Mouse (Mus musculus) adrenal gland, postnatal 36 days (tissue): ENCODE measurements around the gene Zfp804b. TPM values are rescaled to one million over a fixed set of nuclear protein-coding genes. Genes with fewer than 3 reads are reported as not detected.
"Not testable (repeated sequence)": the region's sequence is repeated elsewhere in the genome, so short reads cannot be mapped to it uniquely, and the experiment has no call there.

Experiments used
- DNase-seq, 2 experiments: peaks; one replicate each; pipeline ENCODE4 v3.0.0; 2021; ENCODE audit warnings: mixed read lengths in 1 of 2
- long read RNA-seq, 2 experiments: library from polyadenylated mRNA; stranded (forward); transcript quantifications; one replicate each; pipeline ENCODE4 v2.0.0; 2021; ENCODE audit warnings: borderline sequencing depth in 2 of 2
- total RNA-seq, 2 experiments: library from RNA; stranded (reverse); gene quantifications; 2 replicates each; pipeline ENCODE4 v1.2.3; 2021

Zfp804b gene
- total RNA-seq: not detected
- long read RNA-seq, experiment 1: 0 reads
- long read RNA-seq, experiment 2: 0 reads

DNA sequence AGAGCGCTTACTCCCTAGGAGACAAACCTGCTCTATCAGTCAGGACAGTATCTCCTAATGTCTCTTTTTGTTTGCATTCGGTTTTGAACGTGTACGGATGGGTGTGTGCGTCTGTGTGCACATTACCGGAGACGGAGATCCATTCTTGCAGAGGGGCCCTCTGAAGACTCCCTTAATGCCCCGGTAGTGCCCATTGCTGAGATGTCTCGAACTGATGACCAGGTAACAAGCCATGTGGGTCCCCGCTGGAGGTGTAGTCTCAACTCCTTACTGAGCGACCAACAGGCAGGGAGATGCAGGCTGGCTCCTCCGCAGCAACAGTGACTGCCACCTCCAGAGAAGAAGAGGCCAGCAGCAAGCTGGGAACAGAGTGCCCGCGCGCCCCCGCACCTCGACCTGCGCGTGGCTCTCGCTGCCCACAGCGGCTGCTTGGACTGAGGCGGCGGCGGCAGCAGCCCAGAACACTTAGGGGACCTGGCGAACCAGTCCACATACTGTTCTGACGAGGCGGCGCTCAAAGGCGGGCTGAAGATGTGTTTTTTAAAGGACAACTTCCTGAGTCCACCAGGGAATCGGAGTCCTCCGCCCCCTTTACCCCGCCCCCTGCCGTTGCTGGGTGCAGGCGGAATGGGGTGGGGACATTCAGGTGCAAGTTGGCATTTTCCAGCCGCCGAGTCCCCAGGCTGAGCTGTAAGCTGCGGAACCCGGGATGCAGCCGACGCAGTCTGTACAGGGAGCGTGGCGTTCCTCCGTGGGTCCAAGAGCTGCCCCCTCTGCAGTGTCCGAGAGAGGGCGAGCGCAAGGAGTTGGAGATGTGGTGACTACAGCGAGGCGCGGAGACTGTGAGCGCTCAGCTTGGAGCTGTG is at the start of gene Zfp804b:
Zfp804b (minus strand) TSS at position 612 of the 866 bp plus-strand sequence.
- peak; percentile 1 to 22 for DNase-seq

DNA sequence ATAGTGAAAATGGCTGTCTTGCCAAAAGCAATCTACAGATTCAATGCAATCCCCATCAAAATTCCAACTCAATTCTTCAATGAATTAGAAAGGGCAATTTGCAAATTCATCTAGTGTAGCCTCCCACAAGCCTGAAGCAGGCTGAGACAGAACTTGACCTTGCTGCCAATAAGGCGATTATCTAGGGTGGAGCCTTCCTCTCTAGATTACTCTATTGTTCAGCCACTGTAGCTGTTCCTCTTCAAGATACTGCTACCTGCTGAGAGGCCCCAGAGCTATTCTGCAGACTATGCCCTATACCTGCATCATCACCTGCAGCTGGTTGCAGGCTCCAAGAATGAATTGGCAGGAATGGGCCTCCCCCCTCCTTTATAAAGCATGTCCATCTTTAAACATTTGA is 20.1 kb upstream of the Zfp804b start:
- DNase-seq: not testable (repeated sequence)

DNA sequence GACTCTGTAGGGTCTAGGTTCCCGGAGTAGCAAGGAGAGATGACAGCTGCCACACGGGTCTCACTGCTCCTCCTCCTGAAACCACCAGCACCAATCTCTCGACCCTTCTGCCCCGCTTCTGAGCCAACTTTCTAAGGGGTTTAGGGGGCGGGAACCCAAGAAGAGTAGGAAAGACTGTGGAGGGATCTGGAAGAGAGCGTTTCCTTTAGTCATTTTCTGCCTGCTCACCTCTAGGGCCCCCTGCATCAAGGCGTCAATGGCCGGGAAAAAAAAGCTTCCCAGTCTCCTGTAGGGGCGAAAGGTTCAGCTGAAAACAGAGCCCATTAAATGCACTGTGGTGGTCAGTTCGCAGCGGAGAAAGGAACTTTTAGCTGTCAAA is 444 bp upstream of the Zfp804b start:
- no peak for DNase-seq

DNA sequence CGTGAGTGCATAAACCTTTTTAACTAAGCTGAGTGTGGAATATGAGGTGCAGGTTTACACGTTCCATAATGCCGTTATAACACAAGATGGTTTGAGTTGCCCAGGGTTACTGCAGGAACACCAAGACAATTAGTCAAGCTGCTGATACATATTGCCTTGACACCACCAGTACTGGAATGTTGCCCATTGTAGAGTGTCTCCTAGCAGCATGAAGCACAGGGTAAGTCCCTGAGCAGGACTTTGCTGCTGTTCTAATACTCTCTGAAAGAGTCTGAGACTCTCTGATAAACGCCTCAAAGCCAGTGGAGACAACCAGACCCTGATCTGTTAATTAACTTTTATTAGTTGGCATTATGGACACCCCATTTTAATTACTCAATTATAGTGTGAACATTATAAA is 19.0 kb downstream of the Zfp804b start:
- DNase-seq: no peak

DNA sequence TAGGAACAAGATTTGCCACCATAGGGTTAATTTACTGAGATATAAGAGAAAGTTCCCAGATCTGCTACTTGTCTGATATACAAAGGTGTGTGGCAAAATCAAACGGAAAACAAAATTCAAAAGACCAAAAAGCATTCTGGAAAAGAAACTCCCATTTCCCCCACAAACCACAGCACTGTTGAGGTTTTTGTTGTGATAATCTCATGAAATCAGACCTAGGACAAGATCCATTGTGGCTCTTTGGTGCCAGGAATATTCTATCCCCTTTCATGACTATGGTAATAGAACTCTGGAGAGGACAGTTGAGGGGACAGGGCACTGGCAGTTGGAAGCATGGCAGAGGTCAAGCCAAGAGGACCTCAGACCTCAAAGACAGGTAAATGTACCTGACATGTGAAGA is 40.7 kb downstream of the Zfp804b start, which contains the start of gene Tex47:
Tex47 (plus strand) TSS at position 301 of the 400 bp plus-strand sequence.
- DNase-seq: no peak

DNA sequence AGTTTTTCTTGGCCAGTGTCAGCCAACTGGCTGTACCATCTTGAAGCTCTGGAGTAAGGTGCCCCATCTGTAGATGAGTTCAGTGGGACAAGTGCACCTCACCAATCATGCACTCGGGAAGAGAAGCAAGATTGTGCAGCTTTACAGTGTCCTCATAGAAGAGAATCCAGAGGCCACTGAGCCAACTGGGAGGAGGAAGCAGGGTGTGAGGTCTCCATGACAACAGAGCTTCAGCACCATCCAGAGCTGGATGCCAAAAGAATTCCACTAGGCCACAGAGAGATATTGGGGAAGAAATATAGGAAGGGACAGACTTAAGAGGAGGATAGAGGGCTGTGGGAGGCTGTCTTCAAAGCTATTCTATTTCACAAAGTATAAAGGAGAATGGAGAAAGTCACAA is 41.6 kb downstream of the Zfp804b start:
- DNase-seq: no peak

DNA sequence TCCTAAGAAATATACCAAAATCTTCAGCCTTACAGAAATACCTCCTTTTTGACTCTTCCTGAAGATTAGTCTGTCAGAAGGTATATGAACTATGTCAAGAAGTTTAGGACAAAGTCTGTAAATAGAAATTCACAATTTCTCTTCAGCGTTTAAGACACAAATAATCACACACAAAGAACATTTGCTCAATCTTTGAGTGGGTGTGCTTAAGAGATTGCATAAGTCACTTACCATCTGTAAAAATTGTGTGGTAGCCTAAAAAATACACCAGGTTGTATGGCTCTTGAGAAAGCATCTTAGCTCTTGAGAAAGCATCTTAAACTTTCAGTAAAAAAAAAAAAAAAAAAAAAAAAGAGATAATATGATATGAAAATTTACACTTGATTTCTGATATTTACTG is 60.2 kb downstream of the Zfp804b start:
- no peak for DNase-seq

DNA sequence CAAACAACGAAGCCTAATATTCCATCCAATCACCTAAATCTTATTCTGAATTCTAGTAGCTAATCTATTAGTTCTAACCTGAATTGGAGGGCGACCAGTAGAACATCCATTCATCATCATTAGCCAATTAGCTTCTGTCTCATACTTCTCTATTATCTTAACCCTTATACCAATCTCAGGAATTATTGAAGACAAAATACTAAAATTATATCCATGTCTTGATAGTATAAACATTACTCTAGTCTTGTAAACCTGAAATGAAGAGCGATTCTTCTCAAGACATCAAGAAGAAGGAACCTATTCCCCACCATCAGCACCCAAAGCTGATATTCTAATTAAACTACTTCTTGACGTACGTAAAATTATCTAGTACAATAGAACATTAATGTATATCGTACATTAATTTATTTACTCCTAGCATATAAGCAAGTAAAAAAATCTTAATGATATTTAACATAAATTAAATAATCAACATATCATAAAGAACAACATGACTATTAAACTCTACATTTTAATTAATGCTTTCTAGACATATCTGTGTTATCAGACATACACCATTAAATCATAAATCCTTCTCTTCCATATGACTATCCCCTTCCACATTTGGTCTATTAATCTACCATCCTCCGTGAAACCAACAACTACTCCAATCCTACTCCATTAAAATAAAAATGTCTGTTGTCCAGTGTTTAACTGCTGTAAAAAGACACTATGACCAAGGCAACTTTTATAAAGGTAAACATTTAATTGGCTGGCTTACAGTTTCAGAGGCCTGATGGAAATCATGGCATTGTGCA is 67.7 kb downstream of the Zfp804b start:
- peak in 1 of 2 experiments; percentile 3 for DNase-seq

DNA sequence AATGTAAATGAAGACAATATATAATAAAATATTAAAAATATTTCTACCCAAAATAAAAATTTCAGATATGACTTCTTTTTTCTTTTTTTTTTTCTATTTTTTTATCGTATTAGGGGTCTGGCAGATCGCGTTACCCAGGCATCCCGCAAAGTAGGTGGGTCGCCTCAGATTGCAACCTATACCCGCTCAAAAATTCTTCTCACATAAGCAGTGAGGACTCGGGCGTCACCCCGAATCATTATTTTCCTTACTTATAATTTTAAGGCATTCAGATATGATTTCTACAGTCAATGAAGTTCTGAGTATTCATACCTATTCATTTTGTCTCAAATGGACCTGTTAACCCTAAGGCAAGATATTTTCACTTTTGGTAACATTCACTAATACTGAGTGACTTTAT is 167.0 kb downstream of the Zfp804b start:
- DNase-seq: no peak

DNA sequence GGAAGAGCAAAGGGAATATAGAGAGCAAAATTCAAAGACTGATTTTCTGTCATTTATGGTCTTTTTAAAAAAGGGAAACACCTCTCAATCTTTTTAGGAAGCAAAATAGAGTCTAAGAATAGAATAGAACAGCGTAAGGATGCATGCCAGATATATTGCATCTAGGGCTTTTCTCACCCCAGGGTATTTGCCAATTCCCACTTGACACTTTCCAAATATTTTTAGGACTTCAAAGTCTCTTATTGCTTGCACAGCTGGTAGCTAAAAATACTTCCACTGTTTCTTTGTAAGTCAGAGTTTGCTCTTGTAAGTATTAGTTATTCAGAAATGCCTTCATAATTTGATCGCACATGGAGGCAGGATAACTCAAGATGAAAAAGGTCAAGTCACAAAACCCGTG is 204.9 kb downstream of the Zfp804b start:
- peak in 1 of 2 experiments; percentile 0 for DNase-seq

DNA sequence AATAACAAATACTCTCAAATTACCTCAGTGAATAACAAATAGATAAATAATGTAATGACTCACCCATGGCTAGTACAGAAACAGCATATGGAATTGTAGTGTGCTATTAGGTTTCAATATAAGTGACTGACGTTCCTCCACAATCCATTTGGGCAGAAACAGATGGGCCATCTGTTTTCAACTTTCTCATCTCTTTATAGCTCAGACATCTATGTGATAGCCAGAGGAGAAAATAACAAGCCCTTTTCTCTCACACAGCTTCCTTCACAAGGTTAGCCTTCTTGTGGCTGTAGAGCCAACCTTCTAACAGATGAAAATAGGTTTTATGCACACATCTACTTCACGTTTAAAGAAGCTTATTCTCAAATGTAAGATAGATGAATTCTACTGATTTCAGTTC is 242.2 kb downstream of the Zfp804b start:
- DNase-seq: no peak

DNA sequence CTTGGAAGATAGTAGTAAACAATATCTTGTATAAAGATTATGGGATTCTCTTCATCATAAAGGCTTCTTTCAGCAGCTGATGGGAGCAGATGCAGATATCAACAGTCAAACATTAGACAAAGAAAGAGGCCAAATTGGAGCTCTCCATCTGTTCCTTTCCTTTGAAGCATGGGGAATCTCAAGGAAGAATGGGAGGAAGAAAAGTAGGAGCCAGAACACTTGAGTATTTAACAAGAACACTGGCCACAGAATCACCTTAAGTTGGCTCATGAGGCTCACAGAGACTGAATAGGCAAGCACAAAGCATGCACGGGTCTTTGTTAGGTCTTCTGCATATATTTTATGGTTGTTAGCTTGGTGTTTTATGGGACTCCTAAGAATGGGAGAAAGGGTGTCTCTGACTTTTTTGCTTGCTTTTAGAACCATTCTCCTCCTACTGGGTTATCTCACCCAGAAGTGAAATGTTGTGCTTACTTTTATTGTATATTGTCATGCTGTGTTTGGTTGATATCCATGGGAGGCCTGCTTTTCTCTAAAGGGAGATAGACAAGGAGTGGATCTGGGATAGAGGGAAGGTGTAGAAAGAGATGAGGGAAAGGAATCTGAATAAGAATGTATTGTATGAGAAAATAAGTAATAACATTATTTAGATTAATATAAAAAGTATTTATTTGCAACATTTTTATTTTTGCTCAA is 270.5 kb downstream of the Zfp804b start:
- no peak for DNase-seq

DNA sequence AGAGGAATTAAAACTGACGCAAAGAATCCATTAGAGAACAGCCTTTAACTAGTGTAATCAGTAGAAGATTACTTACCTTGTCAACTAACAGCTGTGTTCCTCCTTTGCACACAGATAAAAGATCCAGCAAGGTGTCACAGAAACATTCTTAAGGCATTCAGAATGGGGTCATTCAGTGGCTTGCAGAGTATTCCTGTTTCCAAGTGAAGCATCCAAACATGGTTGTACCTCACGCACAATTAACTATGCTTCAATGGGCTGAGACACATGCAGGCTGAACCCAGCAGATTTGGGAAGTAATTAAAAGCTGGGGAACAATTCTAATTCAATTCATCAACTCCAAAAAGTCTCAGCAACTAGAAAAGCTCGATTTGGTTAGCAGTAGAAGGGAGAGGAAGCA is 337.1 kb downstream of the Zfp804b start:
- DNase-seq: no peak

DNA sequence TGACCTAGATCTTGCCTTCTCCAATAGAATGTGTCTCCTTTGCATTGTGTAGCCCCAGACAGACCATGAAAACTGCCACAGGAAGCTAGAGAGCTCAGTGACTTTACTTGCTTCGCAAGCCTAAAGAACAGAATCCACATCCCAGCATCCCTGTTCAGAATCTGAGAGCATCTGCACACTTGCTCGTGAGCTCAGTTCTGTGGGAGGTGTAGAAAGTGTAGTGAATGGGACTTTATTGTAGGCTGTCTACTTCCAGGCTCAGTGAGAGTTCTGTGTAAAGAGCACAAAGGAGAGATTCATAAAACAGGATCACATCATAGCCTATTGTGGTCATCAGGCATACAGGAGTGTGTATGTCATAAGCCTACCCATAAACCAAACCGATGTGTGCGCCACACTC is 360.6 kb downstream of the Zfp804b start:
- no peak for DNase-seq

DNA sequence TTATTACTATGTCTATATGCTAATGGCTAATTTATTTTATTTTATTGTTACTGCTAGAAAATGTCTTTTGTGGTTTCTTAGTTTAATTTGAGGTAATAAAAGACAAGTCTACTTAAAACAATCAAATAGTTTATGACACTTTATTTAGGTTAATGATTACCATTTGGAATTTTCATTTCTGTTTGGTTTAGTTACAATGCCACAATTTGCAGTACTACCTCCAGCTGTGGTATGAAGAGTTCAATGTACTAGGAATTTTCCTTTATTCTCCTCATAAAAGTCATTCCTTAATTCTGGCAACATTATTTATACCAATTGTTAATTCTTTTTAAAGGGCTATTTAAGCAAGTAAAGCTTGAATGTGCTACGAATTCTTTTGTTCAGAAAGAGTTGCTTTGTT is 409.7 kb downstream of the Zfp804b start:
- DNase-seq: no peak

DNA sequence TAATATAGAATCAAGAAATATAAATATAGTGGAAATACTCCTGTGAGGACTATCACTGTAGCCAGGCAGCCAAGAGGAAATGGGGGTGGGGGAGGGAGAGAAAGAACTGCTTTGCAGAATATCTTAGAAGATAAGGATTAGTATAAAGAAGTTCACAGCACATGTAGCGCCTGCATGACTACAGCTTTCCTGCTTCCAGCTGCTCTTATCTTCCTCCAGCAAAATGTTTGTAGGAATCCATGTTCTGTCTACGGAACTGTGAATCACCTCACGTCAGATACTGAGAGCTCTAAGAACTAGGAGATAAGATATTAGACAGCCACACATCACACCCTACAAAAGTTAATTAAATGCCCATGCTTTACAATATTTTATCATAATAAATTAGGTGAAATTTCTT is 433.3 kb downstream of the Zfp804b start:
- DNase-seq: no peak

DNA sequence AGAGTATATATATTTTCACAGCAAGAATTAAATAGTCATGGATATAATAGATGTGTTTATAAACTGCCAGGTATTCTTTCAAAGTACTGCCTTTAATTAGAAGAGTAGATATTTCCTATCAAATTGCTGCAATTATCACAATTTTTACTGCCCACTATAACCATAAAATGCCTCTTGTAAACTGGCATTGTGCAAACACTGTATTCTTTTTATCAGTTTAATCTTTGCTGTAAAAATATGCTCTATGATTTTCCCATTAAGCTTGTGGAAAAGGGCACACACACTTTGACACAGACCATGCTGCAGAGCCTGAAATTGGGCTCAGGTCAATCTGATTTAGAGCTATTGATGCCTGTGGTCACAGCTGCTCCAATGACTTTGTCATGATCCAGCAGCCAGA is 463.2 kb downstream of the Zfp804b start:
- DNase-seq: no peak

DNA sequence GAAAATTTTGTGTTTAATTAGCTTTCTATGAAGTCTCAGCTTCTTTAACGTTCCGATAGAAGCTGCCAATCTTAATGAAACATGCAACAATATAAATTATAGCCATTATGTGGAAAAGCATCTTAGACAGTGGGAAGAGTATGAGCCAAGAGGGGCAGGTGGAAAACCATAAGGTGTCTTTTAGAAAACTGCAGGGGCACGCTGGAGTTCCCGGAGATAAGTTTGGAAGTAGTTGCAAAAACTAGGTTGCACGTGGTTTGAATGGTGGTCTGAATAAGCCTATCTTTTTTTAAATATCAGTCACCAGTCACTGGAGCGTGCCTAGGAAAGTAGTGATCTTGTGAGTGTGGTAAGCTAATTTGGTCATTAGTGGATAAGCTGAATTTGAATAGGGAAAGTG is 473.0 kb downstream of the Zfp804b start:
- DNase-seq: no peak

DNA sequence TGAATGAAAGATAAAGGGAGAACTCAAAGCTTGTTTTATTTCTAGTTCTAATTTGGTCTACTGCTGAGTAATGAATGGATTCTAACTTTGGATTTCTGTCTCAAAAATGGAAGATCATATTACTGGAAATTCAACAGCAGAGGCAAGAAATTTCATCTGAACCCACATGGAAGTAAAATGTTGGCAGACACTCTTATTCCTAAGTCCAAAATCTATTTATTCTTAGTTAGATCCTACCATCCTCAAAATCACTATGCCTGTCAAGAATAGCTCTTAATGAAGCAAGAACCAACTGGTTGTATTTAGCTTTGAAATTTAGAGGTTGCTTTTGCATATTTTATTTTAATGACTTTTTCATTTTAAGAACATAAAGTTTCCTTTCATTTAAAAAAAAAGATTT is 473.6 kb downstream of the Zfp804b start:
- DNase-seq: no peak

DNA sequence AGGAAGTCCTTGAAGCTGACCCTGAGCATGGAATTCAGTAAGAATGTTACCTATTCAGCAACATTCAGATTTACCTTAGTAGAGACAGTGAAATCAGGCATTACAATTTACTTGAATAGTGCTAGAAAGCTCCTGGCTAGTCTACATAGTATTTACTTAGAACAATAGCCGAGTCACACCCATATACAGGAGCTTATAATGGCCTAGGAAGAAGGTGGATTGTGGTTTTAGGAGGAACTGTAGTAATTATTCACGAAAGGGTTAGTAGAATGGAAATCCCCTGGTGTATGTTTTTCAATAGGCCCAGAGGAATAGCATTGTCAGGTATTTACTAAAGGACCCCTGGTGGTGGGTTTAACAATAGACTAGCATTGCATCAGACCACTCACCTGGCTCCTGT is 549.2 kb downstream of the Zfp804b start:
- no peak for DNase-seq

DNA sequence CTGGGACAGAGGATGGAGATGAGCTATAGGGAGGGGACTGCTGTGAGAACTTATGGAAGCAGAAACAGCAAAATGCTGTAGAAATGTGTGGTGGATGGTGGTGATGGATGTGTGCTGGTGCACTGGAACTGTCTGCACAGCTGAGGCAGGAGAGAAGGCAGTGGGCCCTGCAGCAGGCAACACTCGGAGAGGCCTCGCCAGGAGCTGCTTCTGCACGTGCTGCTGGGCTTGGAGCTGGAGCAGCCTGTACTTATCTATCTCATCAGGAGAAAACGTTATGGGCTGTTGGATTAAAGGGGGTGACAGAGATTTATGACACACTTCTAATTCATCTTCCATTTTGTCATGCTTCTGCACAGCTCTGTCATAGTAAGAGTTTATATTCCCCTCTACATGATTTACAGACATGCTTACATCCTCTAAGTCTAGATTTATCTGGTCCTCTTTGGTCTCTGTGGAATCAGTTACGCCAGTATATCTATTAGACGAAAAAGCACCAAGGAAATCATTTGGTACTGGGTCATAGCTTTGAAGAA is 575.1 kb downstream of the Zfp804b start:
- no peak for DNase-seq
